13 mouse cellular contexts compared by ENCODE assay signal in the genomic region with DNA sequence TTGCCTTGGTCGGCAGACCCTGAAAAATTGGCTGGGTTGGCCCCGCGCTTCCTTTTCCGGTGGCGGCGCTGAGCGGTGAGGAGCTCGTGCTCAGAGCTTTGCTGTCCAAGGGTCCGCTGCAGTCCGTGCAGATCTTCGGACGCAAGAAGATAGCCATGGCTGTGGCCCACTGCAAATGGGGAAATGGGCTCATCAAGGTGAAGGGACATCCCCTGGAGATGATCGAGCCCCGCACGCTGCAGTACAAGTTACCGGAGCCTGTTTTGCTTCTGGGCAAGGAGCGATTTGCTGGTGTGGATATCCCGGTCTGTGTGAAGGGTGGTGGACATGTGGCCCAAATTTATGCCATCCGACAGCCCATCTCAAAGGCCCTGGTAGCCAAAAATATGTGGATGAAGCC. TPM values are rescaled to one million over a fixed set of nuclear protein-coding genes. Genes with fewer than 3 reads are reported as not detected.
"Had no signal": no experiment of that assay in that cellular context is flagged by ENCODE, and none has a peak within 500 bp of the region (broad histone marks: within the 10 kb centered on the region; RNA-seq: fewer than 3 reads in every experiment).

No protein-coding gene starts in this region.

- DNase-seq: left cerebral cortex, postnatal 4 days; liver; liver, embryonic 13.5 days; liver, postnatal 0 days; lung, adult 18-20 months; lung, adult 2 months; lung, embryonic 14.5 days; lung, postnatal 10 days; lung, postnatal 14 days; lung, postnatal 36 days; lung, postnatal 4 days; midbrain, embryonic 14.5 days had no signal

RNA-seq across cellular contexts. Expression of a gene that starts 14.6 kb away (rescaled TPM):
- total RNA-seq: monocyte, adult 5-6 weeks had no signal

RNA-seq across cellular contexts. Expression of a gene that starts 30.6 kb away (rescaled TPM):
- total RNA-seq: monocyte, adult 5-6 weeks had no signal
